Mouse (Mus musculus) gastrocnemius, postnatal 25 days (tissue): ENCODE data around the gene Hist1h4h. TPM values are rescaled to one million over a fixed set of nuclear protein-coding genes. Genes with fewer than 3 reads are reported as not detected.
"Not testable (repeated sequence)": the region's sequence is repeated elsewhere in the genome, so short reads cannot be mapped to it uniquely, and the experiment has no call there.

ENCODE experiments used
- DNase-seq: peaks from one replicate; pipeline ENCODE4 v3.0.0; 2022
- total RNA-seq, 2 experiments: library from RNA; stranded (reverse); gene quantifications; 1 replicate in 1 of 2; 2 replicates in 1 of 2; pipeline ENCODE4 v1.2.3; 2021

The Hist1h4h gene
- total RNA-seq, 2 experiments from 2014 or later: 156 to 160 TPM

GRCm38 (mm10) chr13:23534368-23535131 is 3.7 kb downstream of the Hist1h4h start:
- DNase-seq: no peak

- DNase-seq: peak; percentile 74
Observed at GRCm38 (mm10) chr13:23535137-23536075, 4.6 kb downstream of the Hist1h4h start, which contains the start of gene Hist1h3g. Gene Hist1h3g (plus strand): TSS chr13:23535422.

- DNase-seq: no peak
Observed at GRCm38 (mm10) chr13:23536076-23536822, 5.4 kb downstream of the Hist1h4h start.

- DNase-seq: no peak
Observed at GRCm38 (mm10) chr13:23537006-23537710, 6.3 kb downstream of the Hist1h4h start.

- DNase-seq: no peak
Observed at GRCm38 (mm10) chr13:23538249-23538648, 7.4 kb downstream of the Hist1h4h start.

- not testable (repeated sequence) for DNase-seq
Observed at GRCm38 (mm10) chr13:23539821-23540220, 9.0 kb downstream of the Hist1h4h start.

- DNase-seq: no peak
Observed at GRCm38 (mm10) chr13:23541497-23541896, 10.6 kb downstream of the Hist1h4h start.

- not testable (repeated sequence) for DNase-seq
Observed at GRCm38 (mm10) chr13:23542225-23542980, 11.6 kb downstream of the Hist1h4h start.

GRCm38 (mm10) chr13:23542999-23543607 is 12.3 kb downstream of the Hist1h4h start, which contains the start of gene Hist1h2bh:
Gene Hist1h2bh (minus strand): TSS chr13:23543392.
- DNase-seq: peak; percentile 61

- DNase-seq: peak; percentile 62
Observed at GRCm38 (mm10) chr13:23543965-23544786, 13.3 kb downstream of the Hist1h4h start, which contains the start of gene Hist1h3f. Gene Hist1h3f (plus strand): TSS chr13:23544052.

GRCm38 (mm10) chr13:23544787-23545120 is 13.9 kb downstream of the Hist1h4h start:
- DNase-seq: not testable (repeated sequence)

- DNase-seq: no peak
Observed at GRCm38 (mm10) chr13:23546694-23547093, 15.8 kb downstream of the Hist1h4h start.

- no peak for DNase-seq
Observed at GRCm38 (mm10) chr13:23550761-23551145, 19.9 kb downstream of the Hist1h4h start.

- DNase-seq: peak; percentile 62
Observed at GRCm38 (mm10) chr13:23551146-23551834, 20.4 kb downstream of the Hist1h4h start, which contains the start of gene Hist1h4f. Gene Hist1h4f (minus strand): TSS chr13:23551648.

- DNase-seq: no peak
Observed at GRCm38 (mm10) chr13:23551931-23552914, 21.4 kb downstream of the Hist1h4h start.

GRCm38 (mm10) chr13:23552962-23553361 is 22.1 kb downstream of the Hist1h4h start, which contains the start of gene Hist1h1d:
Gene Hist1h1d (plus strand): TSS chr13:23553262.
- DNase-seq: no peak

- DNase-seq: no peak
Observed at GRCm38 (mm10) chr13:23554393-23554792, 23.5 kb downstream of the Hist1h4h start.
